Mouse (Mus musculus) MEL (cell line): Measurements from ENCODE around the gene Creb3.
A peak's percentile ranks its signal among the peaks of the same experiment; 100 is the strongest.

Experiments used
- CTCF ChIP-seq, 3 experiments: IDR thresholded peaks in 2 of 3; conservative IDR thresholded peaks in 1 of 3; 2 replicates each; pipeline ENCODE4 v1.5.1; 2011 to 2012; ENCODE audit warnings: low read length in 3 of 3, low read depth in 2 of 3, mild to moderate bottlenecking in 2 of 3, improper control_type of control experiment in 1 of 3, inconsistent platforms in 1 of 3, mixed read lengths in 1 of 3, moderate library complexity in 1 of 3; ENCODE audit not compliant: control insufficient read depth in 1 of 3, insufficient read depth in 1 of 3, poor library complexity in 1 of 3, severe bottlenecking in 1 of 3
- EP300 ChIP-seq, 2 experiments: IDR thresholded peaks; 2 replicates each; pipeline ENCODE4 v1.6.1; 2011; ENCODE audit warnings: improper control_type of control experiment in 2 of 2, low read length in 2 of 2, low read depth in 1 of 2, mild to moderate bottlenecking in 1 of 2
- GABPA ChIP-seq: IDR thresholded peaks from 2 replicates; pipeline ENCODE4 v1.6.1; 2012; ENCODE audit warnings: low read depth, mild to moderate bottlenecking, inconsistent platforms, low read length, improper control_type of control experiment, moderate library complexity
- GATA1 ChIP-seq: IDR thresholded peaks from 2 replicates; pipeline ENCODE4 v1.6.1; 2011; ENCODE audit warnings: low read depth, low read length, improper control_type of control experiment
- JUND ChIP-seq: IDR thresholded peaks from 2 replicates; pipeline ENCODE4 v1.6.1; 2011; ENCODE audit warnings: low read depth, mild to moderate bottlenecking, improper control_type of control experiment, low read length
- KAT2A ChIP-seq: conservative IDR thresholded peaks from 2 replicates; pipeline ENCODE4 v1.6.1; 2012; ENCODE audit warnings: low read depth, low read length, improper control_type of control experiment, inconsistent platforms
- POLR2AphosphoS5 ChIP-seq: IDR thresholded peaks from 2 replicates; pipeline ENCODE4 v1.6.1; 2012; ENCODE audit warnings: low read depth, borderline replicate concordance, mild to moderate bottlenecking, inconsistent platforms, low read length, moderate library complexity, mixed read lengths
- USF1 ChIP-seq: IDR thresholded peaks from 2 replicates; pipeline ENCODE4 v1.6.1; 2014; ENCODE audit warnings: low read depth, mild to moderate bottlenecking, inconsistent platforms, low read length, improper control_type of control experiment, moderate library complexity

- TF ChIP-seq USF1 (no peak), GABPA (no peak), POLR2AphosphoS5 (no peak), EP300 (IDR thresholded peaks at IDR 0.05; ENCODE audit: low read depth in 1 of 2, low read length in 2 of 2) (peak in 1 of 2 experiments; percentile 56; a peak in 2 of 4 replicates), KAT2A (no peak), GATA1 (no peak), CTCF (IDR thresholded peaks at IDR 0.05 in 2 of 3, conservative IDR thresholded peaks at IDR 0.05 in 1 of 3; ENCODE audit: control insufficient read depth in 1 of 3, insufficient read depth in 1 of 3, low read depth in 2 of 3, low read length in 3 of 3, poor library complexity in 1 of 3, severe bottlenecking in 1 of 3) (no peak), JUND (no peak)
Observed at GRCm38 (mm10) chr4:43577237-43577881, 15.2 kb downstream of the Creb3 start.
